8 mouse cellular contexts compared by ENCODE assay signal in genomic region chr2:68860904-68861685, GRCm38 (mm10). TPM values are rescaled to one million over a fixed set of nuclear protein-coding genes. Genes with fewer than 3 reads are reported as not detected.
A peak's percentile ranks its signal among the peaks of the same experiment; 100 is the strongest.
DNase-seq lines count a peak whose midpoint lies in the region; ATAC-seq and TF ChIP-seq lines count a peak whose summit lies in the region.

Gene Cers6 (plus strand): TSS chr2:68861441.

- no peaks in the 10 kb centered on the region for H3K36me3 ChIP-seq in hindbrain, embryonic 10.5 days
- H3K36me3 ChIP-seq in lung, embryonic 16.5 days (ENCODE audit: control insufficient read depth, insufficient read depth, low read length), result no peaks in the 10 kb centered on the region
- no peaks in the 10 kb centered on the region for H3K36me3 ChIP-seq in thymus, adult 2 months (ENCODE audit: control insufficient read depth, insufficient read depth, low read length)

- TF ChIP-seq POLR2A in cerebellum, adult 2 months (IDR thresholded peaks at IDR 0.05; ENCODE audit: borderline replicate concordance, insufficient read depth, low read length), result peak; percentile 95
- peak; percentile 73 for TF ChIP-seq POLR2A in thymus, adult 2 months (IDR thresholded peaks at IDR 0.05; ENCODE audit: control insufficient read depth, extremely low read depth, insufficient read depth, low read length, poor library complexity)

- DNase-seq in MN1 (ENCODE audit: low spot score), result peak; percentile 95
- peak; percentile 98 to 99 for DNase-seq in cerebellum, adult 2 months
- peak; percentile 91 to 98 for DNase-seq in frontal cortex, adult 2 months (ENCODE audit: extremely low spot score in 1 of 2, low spot score in 1 of 2)
- DNase-seq in hindbrain, embryonic 10.5 days (ENCODE audit: low spot score), result peak; percentile 96
- peak; percentile 96 for DNase-seq in layer of hippocampus, adult 9-11 months
- peak; percentile 96 for DNase-seq in ovary, adult 18-20 months (ENCODE audit: low spot score)
- DNase-seq in thymus, adult 2 months, result peak; percentile 94

- TF ChIP-seq CTCF in cerebellum, adult 2 months (IDR thresholded peaks at IDR 0.05; ENCODE audit: borderline replicate concordance, insufficient read depth, low read depth, low read length), result no peak
- TF ChIP-seq CTCF in thymus, adult 2 months (IDR thresholded peaks at IDR 0.05; ENCODE audit: borderline replicate concordance, control insufficient read depth, extremely low read depth, insufficient read depth, low read length, poor library complexity), result 0 out of 2 replicates have a peak, but pooled peaks have one; percentile 21

- 1% methylated on average over 53 of the region's 53 CpGs for WGBS in cerebellum, adult 2 months
- under 1% methylated on average over 53 of the region's 53 CpGs for WGBS in hindbrain, embryonic 10.5 days
- under 1% methylated on average over 52 of the region's 53 CpGs for WGBS in lung, embryonic 16.5 days
- whole genome bisulfite sequencing in thymus, adult 2 months, result under 1% methylated on average over 53 of the region's 53 CpGs

- H3K4me3 ChIP-seq in cerebellum, adult 2 months (replicated peaks; ENCODE audit: insufficient read depth, low read depth, low read length), result peak within 1 kb of the TSS; percentile 81
- peak within 1 kb of the TSS; percentile 85 for H3K4me3 ChIP-seq in hindbrain, embryonic 10.5 days
- H3K4me3 ChIP-seq in lung, embryonic 16.5 days (ENCODE audit: low read length), result peak within 1 kb of the TSS; percentile 89
- H3K4me3 ChIP-seq in thymus, adult 2 months (ENCODE audit: control insufficient read depth, insufficient read depth, low read length), result peak within 1 kb of the TSS; percentile 82

- H3K9ac ChIP-seq in lung, embryonic 16.5 days (ENCODE audit: low read length), result peak within 1 kb of the TSS; percentile 83

- peak within 1 kb of the TSS; percentile 94 for H3K4me2 ChIP-seq in lung, embryonic 16.5 days (ENCODE audit: low read depth, low read length)

- H3K9me3 ChIP-seq in hindbrain, embryonic 10.5 days, result no peaks in the 10 kb centered on the region
- H3K9me3 ChIP-seq in lung, embryonic 16.5 days (ENCODE audit: control insufficient read depth, low read length), result no peaks in the 10 kb centered on the region

- ATAC-seq in lung, embryonic 16.5 days (ENCODE audit: low read depth), result peak; percentile 99

- no peaks in the 10 kb centered on the region for H3K27me3 ChIP-seq in cerebellum, adult 2 months (ENCODE audit: control insufficient read depth, insufficient read depth, low read length)
- peaks cover 15% of the 10 kb centered on the region for H3K27me3 ChIP-seq in hindbrain, embryonic 10.5 days (ENCODE audit: insufficient read depth, poor library complexity, severe bottlenecking)
- no peaks in the 10 kb centered on the region for H3K27me3 ChIP-seq in lung, embryonic 16.5 days (ENCODE audit: control insufficient read depth, insufficient read depth, low read depth, low read length)
- no peaks in the 10 kb centered on the region for H3K27me3 ChIP-seq in thymus, adult 2 months (ENCODE audit: control insufficient read depth, insufficient read depth, low read length)

- peaks cover 3% of the 10 kb centered on the region; the same call in 1 of the 2 replicates for H3K4me1 ChIP-seq in cerebellum, adult 2 months (ENCODE audit: control insufficient read depth, insufficient read depth, low read length)
- H3K4me1 ChIP-seq in hindbrain, embryonic 10.5 days (replicated peaks), result peaks cover 35% of the 10 kb centered on the region
- H3K4me1 ChIP-seq in lung, embryonic 16.5 days (replicated peaks; ENCODE audit: control insufficient read depth, insufficient read depth, low read length), result peaks cover 6% of the 10 kb centered on the region; the same call in 1 of the 2 replicates
- H3K4me1 ChIP-seq in thymus, adult 2 months (replicated peaks; ENCODE audit: control insufficient read depth, insufficient read depth, low read length), result no peaks in the 10 kb centered on the region

- H3K27ac ChIP-seq in cerebellum, adult 2 months (ENCODE audit: insufficient read depth, low read length), result peak within 1 kb of the TSS; percentile 39
- H3K27ac ChIP-seq in hindbrain, embryonic 10.5 days, result peak within 1 kb of the TSS; percentile 95
- H3K27ac ChIP-seq in lung, embryonic 16.5 days (ENCODE audit: low read length), result peak within 1 kb of the TSS; percentile 71
- no peak within 1 kb of the TSS for H3K27ac ChIP-seq in thymus, adult 2 months (ENCODE audit: control insufficient read depth, insufficient read depth, low read length)

RNA-seq across cellular contexts. Expression of gene Cers6, which starts in this region (rescaled TPM):
- polyA plus RNA-seq in cerebellum, adult 2 months (2012; rRNA removed), result 29.8 and 31.8 TPM in 2 replicates
- 37.0 and 37.7 TPM in 2 replicates for polyA plus RNA-seq in frontal cortex, adult 2 months (2012; rRNA removed)
- 30.9 and 36.8 TPM in 2 replicates for polyA plus RNA-seq in hindbrain, embryonic 10.5 days (2016; fragmentation: Nextera tagmentation; extraction: Ambion mirVana)
- 19.7 and 21.4 TPM in 2 replicates for polyA plus RNA-seq in lung, embryonic 16.5 days (2015; fragmentation: Nextera tagmentation; extraction: Ambion mirVana)
- 20.7 and 21.1 TPM in 2 replicates for polyA plus RNA-seq in thymus, adult 2 months (2012; rRNA removed)
